In the genomic region with DNA sequence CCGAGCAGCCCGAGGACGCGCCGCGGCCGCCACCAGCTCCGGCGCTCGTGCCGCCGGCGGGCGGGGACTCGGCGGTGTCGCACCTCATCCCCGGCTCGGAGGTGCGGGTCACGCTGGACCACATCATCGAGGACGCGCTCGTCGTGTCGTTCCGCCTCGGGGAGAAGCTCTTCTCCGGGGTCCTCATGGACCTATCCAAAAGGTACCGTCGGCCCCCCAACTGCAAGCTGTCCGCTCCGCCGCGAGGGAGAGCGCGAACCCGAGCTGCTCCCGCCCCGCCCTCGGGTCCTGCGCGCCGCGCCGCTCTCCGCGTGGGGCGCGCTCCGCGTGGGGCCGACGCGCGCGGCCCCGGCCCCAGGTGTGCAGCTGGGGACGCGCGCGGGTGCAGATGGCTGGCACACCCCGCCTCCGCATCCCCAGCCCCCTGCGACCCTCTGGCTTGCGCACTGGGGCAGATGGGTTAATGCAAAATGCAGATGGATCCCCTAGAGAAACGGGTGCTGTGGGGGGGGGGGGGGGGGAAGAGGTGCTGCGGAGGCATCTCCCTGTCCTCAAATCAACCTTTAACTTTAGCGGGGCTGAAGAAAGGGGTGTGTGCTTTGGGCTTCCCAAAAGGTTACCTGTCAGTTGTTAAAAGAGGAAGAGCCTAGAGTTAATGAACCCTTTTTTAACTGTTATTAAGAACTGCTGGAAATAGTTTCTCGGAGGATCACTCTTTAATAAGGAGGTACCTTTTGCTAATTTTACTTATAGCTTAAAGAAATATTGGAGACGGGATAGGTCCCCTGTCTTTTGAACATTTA, we compare ENCODE assay signal across 7 mouse cellular contexts. TPM values are rescaled to one million over a fixed set of nuclear protein-coding genes. Genes with fewer than 3 reads are reported as not detected.
A peak's percentile ranks its signal among the peaks of the same experiment; 100 is the strongest.
DNase-seq lines count a peak whose midpoint lies in the region; ATAC-seq lines count a peak whose summit lies in the region.

No protein-coding gene starts in this region.

- WGBS in hindbrain, embryonic 16.5 days: under 1% methylated on average over 49 of the region's 72 CpGs

- peak; percentile 15 for ATAC-seq in activated CD4-positive, CD25-positive, alpha-beta regulatory T cell, adult 4 months
- peak; percentile 35 for ATAC-seq in hindbrain, embryonic 16.5 days
- peak; percentile 31 for ATAC-seq in megakaryocyte, adult 5-6 weeks (ENCODE audit: poor library complexity, severe bottlenecking)

- H3K36me3 ChIP-seq in hindbrain, embryonic 16.5 days (ENCODE audit: control insufficient read depth, insufficient read depth, low read length): no peaks in the 10 kb centered on the region; the same call in 1 of the 2 replicates

- DNase-seq in cerebellum, postnatal 25 days: peak; percentile 85 to 86
- peak; percentile 31 for DNase-seq in gastrocnemius, adult 18-20 months (ENCODE audit: low spot score)
- DNase-seq in left cerebral cortex, adult 8-10 months (ENCODE audit: low spot score in 2 of 2): peak; percentile 51 to 54
- peak; percentile 61 for DNase-seq in right cerebral cortex, postnatal 25 days

- peak overlapping the region; percentile 71 for H3K4me2 ChIP-seq in hindbrain, embryonic 16.5 days (ENCODE audit: low read length)

- H3K9me3 ChIP-seq in hindbrain, embryonic 16.5 days (ENCODE audit: control insufficient read depth, low read length): no peaks in the 10 kb centered on the region

- H3K27ac ChIP-seq in hindbrain, embryonic 16.5 days (ENCODE audit: low read depth, low read length): peak overlapping the region; percentile 97

- peak overlapping the region; percentile 92 for H3K4me3 ChIP-seq in hindbrain, embryonic 16.5 days (ENCODE audit: low read length)

- no peaks in the 10 kb centered on the region for H3K27me3 ChIP-seq in hindbrain, embryonic 16.5 days (replicated peaks; ENCODE audit: control insufficient read depth, insufficient read depth, low read length)

- peak overlapping the region; percentile 96 for H3K9ac ChIP-seq in hindbrain, embryonic 16.5 days (ENCODE audit: low read depth, low read length)

- H3K4me1 ChIP-seq in hindbrain, embryonic 16.5 days (ENCODE audit: control insufficient read depth, insufficient read depth, low read depth, low read length): peaks cover 26% of the 10 kb centered on the region

RNA-seq across cellular contexts. Expression of a gene that starts 0.8 kb away (rescaled TPM):
- 10 to 100 TPM; 21.2 to 29.8 TPM for polyA plus RNA-seq in activated CD4-positive, CD25-positive, alpha-beta regulatory T cell, adult 4 months (2017; shearing (Covaris generic))
- total RNA-seq in gastrocnemius, adult 18-20 months (2021): 10 to 100 TPM; 12.6 to 14.1 TPM
- polyA plus RNA-seq in hindbrain, embryonic 16.5 days (2015; fragmentation: Nextera tagmentation; extraction: Ambion mirVana): 12.5 and 20.3 TPM in 2 replicates
- total RNA-seq in left cerebral cortex, adult 8-10 months (2022): 10 to 100 TPM; 58.3 to 63.5 (median 62.4) TPM
- 28.9 and 29.2 TPM in 2 replicates for total RNA-seq in megakaryocyte, adult 5-6 weeks (2015)
- total RNA-seq in megakaryocyte, adult 5-6 weeks (2017): 21.5 and 21.9 TPM in 2 replicates

Comparison
In these comparisons a context has a peak if more than half of its experiments do, and no peak if none do; other contexts are left out.
1. Peak in every context shown above with its lines: DNase-seq, ATAC-seq, H3K4me3 ChIP-seq and H3K27ac ChIP-seq.
2. DNase-seq: peak in every context shown above with its lines; median percentile 86 in cerebellum, postnatal 25 days; 61 in right cerebral cortex, postnatal 25 days; 52 in left cerebral cortex, adult 8-10 months; 31 in gastrocnemius, adult 18-20 months.